Mouse (Mus musculus) embryonic facial prominence, embryonic 14.5 days (tissue): ENCODE measurements around the gene Olfr905. TPM values are rescaled to one million over a fixed set of nuclear protein-coding genes. Genes with fewer than 3 reads are reported as not detected.

Source experiments
- ATAC-seq: fragments of 200-750 bp; cut with Nextera tagmentation; 2 replicates; pipeline ENCODE4 v1.8.0; 2017; ENCODE audit warnings: low read depth, moderate number of reproducible peaks, moderate TSS enrichment
- DNase-seq: peaks from one replicate; pipeline ENCODE4 v3.0.0-alpha.2; 2015; ENCODE audit warnings: low spot score
- H3K27ac ChIP-seq: fragments of 300-500 bp; sonication (generic); replicated peaks from 2 replicates; pipeline ENCODE4 v1.5.1; 2014; ENCODE audit warnings: low read depth, mild to moderate bottlenecking, low read length, moderate library complexity
- H3K27me3 ChIP-seq: fragments of 300-500 bp; sonication (generic); replicated peaks from 2 replicates; pipeline ENCODE4 v1.6.1; 2014; ENCODE audit warnings: low read length; ENCODE audit not compliant: control insufficient read depth, insufficient read depth
- H3K36me3 ChIP-seq: fragments of 300-500 bp; sonication (generic); 2 replicates; pipeline ENCODE4 v1.6.1; 2014; ENCODE audit warnings: low read length, mixed read lengths; ENCODE audit not compliant: control insufficient read depth, insufficient read depth
- H3K4me1 ChIP-seq: fragments of 300-500 bp; sonication (generic); 2 replicates; pipeline ENCODE4 v1.6.1; 2014; ENCODE audit warnings: antibody characterized with exemption, low read length; ENCODE audit not compliant: control insufficient read depth, insufficient read depth
- H3K4me2 ChIP-seq: fragments of 300-500 bp; sonication (generic); 2 replicates; pipeline ENCODE4 v1.6.1; 2014; ENCODE audit warnings: low read depth, mild to moderate bottlenecking, low read length, moderate library complexity, mixed read lengths
- H3K4me3 ChIP-seq: fragments of 300-500 bp; sonication (generic); 2 replicates; pipeline ENCODE4 v1.5.1; 2014; ENCODE audit warnings: low read depth, mild to moderate bottlenecking, low read length
- H3K9ac ChIP-seq: fragments of 300-500 bp; sonication (generic); 2 replicates; pipeline ENCODE4 v1.6.1; 2014; ENCODE audit warnings: low read depth, mild to moderate bottlenecking, low read length, moderate library complexity, mixed read lengths
- H3K9me3 ChIP-seq: fragments of 300-500 bp; sonication (generic); 2 replicates; pipeline ENCODE4 v1.6.1; 2016; ENCODE audit warnings: low read length; ENCODE audit not compliant: control insufficient read depth
- WGBS: fragments of 180-500 bp; shearing (Covaris S2); extraction: QIAGEN DNeasy Blood & Tissue Kit; methylation state at CpG from one replicate; pipeline ENCODE4 v1.1.7; 2014; 5-methylcytosine and 5-hydroxymethylcytosine counted together
- polyA plus RNA-seq: library from polyadenylated mRNA; unstranded; fragments of >200 nt; fragmentation: Nextera tagmentation; extraction: Ambion mirVana; gene quantifications from 2 replicates; pipeline ENCODE4 v1.2.1, GENCODE M21; 2014

Olfr905 gene
- 0.13 TPM in 1 of 2 replicates, not detected in the other for polyA plus RNA-seq

- no peaks in the 10 kb centered on the region for H3K27me3 ChIP-seq
- DNase-seq (no peak), ATAC-seq (no peak)
- H3K27ac ChIP-seq, result no peak within 1 kb of the TSS
- no peak within 1 kb of the TSS for H3K4me3 ChIP-seq
- H3K36me3 ChIP-seq, result no peaks in the 10 kb centered on the region
- H3K4me2 ChIP-seq, result no peak within 1 kb of the TSS
- H3K9ac ChIP-seq, result no peak within 1 kb of the TSS
- no peaks in the 10 kb centered on the region for H3K4me1 ChIP-seq
- no peaks in the 10 kb centered on the region for H3K9me3 ChIP-seq
Measured at GRCm38 (mm10) chr9:38470807-38471206, at the start of gene Olfr905. Olfr905 (plus strand) TSS chr9:38471107.

DNA sequence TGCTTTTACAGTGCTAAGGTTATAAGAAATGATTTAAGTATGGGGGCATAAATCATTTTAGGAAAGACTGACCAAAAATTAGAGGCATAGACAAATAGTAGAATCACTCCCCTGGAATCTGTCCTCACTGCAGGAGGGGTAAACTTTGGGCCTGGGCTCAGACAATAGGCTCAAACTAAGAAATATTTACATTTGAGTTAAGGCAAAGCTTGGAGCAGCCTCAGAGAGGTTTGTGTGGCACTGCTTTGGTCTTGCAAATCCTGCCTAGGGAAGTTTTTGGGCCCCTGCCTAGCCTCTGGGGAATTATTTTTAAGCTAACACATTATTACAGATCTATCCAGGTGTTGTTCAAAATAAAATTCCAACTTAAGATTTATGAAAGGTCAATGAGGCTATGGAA is 47.1 kb upstream of the Olfr905 start:
- no peak for DNase-seq
- H3K4me2 ChIP-seq, result no peak overlapping the region
- H3K27ac ChIP-seq, result no peak overlapping the region
- H3K4me1 ChIP-seq, result no peaks in the 10 kb centered on the region
- no peak for ATAC-seq
- H3K9ac ChIP-seq, result no peak overlapping the region
- H3K36me3 ChIP-seq, result no peaks in the 10 kb centered on the region
- H3K27me3 ChIP-seq, result no peaks in the 10 kb centered on the region
- no peak overlapping the region for H3K4me3 ChIP-seq
- H3K9me3 ChIP-seq, result no peaks in the 10 kb centered on the region

DNA sequence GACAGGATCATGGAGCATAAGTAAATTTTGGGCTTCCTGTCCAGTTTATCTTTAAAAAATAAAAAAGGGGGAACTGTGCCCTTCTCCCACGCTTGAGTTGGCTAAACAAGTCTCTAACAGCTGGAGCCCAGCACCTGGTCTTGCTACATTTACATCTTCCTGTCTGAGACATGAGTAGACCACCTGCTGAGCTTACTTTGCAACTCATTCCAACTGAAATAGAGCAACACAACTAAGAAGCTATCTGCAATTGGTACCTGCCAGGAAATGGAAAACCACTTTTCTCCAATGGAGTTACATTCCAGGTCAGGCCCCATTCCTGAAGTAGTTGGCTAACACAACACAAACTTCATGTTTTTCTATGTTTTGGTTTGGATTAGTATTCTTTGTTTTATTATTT is 43.9 kb upstream of the Olfr905 start:
- ATAC-seq, result no peak
- Histone ChIP-seq H3K27ac (no peak overlapping the region), H3K4me2 (no peak overlapping the region), H3K27me3 (no peaks in the 10 kb centered on the region), H3K4me1 (no peaks in the 10 kb centered on the region), H3K4me3 (no peak overlapping the region), H3K9me3 (no peaks in the 10 kb centered on the region), H3K9ac (no peak overlapping the region), H3K36me3 (no peaks in the 10 kb centered on the region)
- WGBS, result 36% methylated on average over 1 of the region's 1 CpGs
- DNase-seq, result no peak

DNA sequence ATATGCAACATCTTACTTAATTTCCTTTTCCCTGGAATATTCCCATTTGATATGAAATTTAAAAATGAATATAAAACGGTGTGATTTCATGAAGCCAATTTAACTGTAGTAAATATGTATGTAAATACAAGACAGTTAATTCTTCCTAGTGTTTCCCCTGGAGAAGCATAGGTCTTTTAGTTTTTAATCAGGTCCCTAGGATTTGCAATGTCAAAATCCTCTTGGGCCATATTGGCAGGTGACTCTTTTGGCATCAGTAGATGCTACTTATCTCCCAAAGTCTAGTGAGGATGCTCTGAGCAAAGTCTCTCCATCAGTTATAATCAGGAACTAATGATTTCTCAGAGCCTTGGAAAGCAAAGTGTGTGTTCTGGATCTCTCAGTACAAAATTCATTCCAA is 41.8 kb upstream of the Olfr905 start, which contains the start of gene Olfr901:
TSS of gene Olfr901 (plus strand) at position 301 of the 400 bp plus-strand sequence.
- Histone ChIP-seq H3K4me2 (no peak within 1 kb of the TSS), H3K4me3 (no peak within 1 kb of the TSS), H3K27ac (no peak within 1 kb of the TSS), H3K4me1 (no peaks in the 10 kb centered on the region), H3K36me3 (no peaks in the 10 kb centered on the region), H3K9me3 (no peaks in the 10 kb centered on the region), H3K9ac (no peak within 1 kb of the TSS), H3K27me3 (no peaks in the 10 kb centered on the region)
- ATAC-seq, result no peak
- DNase-seq, result no peak
- WGBS, result 82% methylated on average over 1 of the region's 1 CpGs

GRCm38 (mm10) chr9:38447352-38447751 is 23.6 kb upstream of the Olfr905 start, which contains the start of gene Olfr902:
Olfr902 (plus strand) TSS chr9:38447652.
- H3K27me3 ChIP-seq, result no peaks in the 10 kb centered on the region
- no peak within 1 kb of the TSS for H3K9ac ChIP-seq
- WGBS, result 83% methylated on average over 5 of the region's 5 CpGs
- H3K4me2 ChIP-seq, result no peak within 1 kb of the TSS
- ATAC-seq (no peak), DNase-seq (no peak)
- H3K36me3 ChIP-seq, result no peaks in the 10 kb centered on the region
- H3K27ac ChIP-seq, result no peak within 1 kb of the TSS
- no peaks in the 10 kb centered on the region for H3K9me3 ChIP-seq
- no peaks in the 10 kb centered on the region for H3K4me1 ChIP-seq
- no peak within 1 kb of the TSS for H3K4me3 ChIP-seq

GRCm38 (mm10) chr9:38462844-38463243 is 8.1 kb upstream of the Olfr905 start, which contains the start of gene Olfr904:
Olfr904 (plus strand) TSS chr9:38463144.
- Histone ChIP-seq H3K9me3 (no peaks in the 10 kb centered on the region), H3K27me3 (no peaks in the 10 kb centered on the region), H3K4me1 (no peaks in the 10 kb centered on the region), H3K4me3 (no peak within 1 kb of the TSS), H3K36me3 (no peaks in the 10 kb centered on the region), H3K9ac (no peak within 1 kb of the TSS), H3K27ac (no peak within 1 kb of the TSS), H3K4me2 (no peak within 1 kb of the TSS)
- no peak for DNase-seq
- ATAC-seq, result no peak

- no peak for DNase-seq
- Histone ChIP-seq H3K36me3 (no peaks in the 10 kb centered on the region), H3K27me3 (no peaks in the 10 kb centered on the region), H3K27ac (no peak within 1 kb of the TSS), H3K4me2 (no peak within 1 kb of the TSS), H3K4me3 (no peak within 1 kb of the TSS), H3K9me3 (no peaks in the 10 kb centered on the region), H3K9ac (no peak within 1 kb of the TSS), H3K4me1 (no peaks in the 10 kb centered on the region)
- WGBS, result 82% methylated on average over 3 of the region's 3 CpGs
- no peak for ATAC-seq
Measured at GRCm38 (mm10) chr9:38486785-38487184, 15.9 kb downstream of the Olfr905 start, which contains the start of gene Olfr906. Olfr906 (plus strand) TSS chr9:38487085.

DNA sequence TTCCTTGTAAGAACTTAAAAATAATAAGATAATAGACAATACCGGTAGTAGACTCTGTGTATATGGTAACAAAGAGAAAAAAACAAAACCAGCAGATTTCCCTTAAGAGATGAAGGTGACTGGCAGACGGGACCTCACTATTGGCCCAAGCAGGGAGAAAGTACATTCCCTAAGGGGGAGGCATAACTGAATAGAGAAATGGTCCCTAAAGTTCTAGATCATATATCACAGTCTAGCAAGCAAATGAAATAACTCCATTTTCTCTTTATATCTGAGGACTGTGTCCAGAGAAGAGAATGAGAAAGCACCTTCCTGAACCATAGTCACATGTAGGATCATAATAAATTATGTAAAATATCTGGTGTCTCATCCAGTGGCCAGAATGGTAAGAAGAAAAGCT is 24.6 kb downstream of the Olfr905 start, which contains the start of gene Olfr907:
TSS of gene Olfr907 (plus strand) at position 301 of the 400 bp plus-strand sequence.
- H3K9me3 ChIP-seq, result no peaks in the 10 kb centered on the region
- no peaks in the 10 kb centered on the region for H3K36me3 ChIP-seq
- H3K4me1 ChIP-seq, result no peaks in the 10 kb centered on the region
- 77% methylated on average over 2 of the region's 2 CpGs for WGBS
- DNase-seq (no peak), ATAC-seq (no peak)
- H3K4me3 ChIP-seq, result no peak within 1 kb of the TSS
- no peak within 1 kb of the TSS for H3K27ac ChIP-seq
- H3K9ac ChIP-seq, result no peak within 1 kb of the TSS
- H3K27me3 ChIP-seq, result no peaks in the 10 kb centered on the region
- H3K4me2 ChIP-seq, result no peak within 1 kb of the TSS

DNA sequence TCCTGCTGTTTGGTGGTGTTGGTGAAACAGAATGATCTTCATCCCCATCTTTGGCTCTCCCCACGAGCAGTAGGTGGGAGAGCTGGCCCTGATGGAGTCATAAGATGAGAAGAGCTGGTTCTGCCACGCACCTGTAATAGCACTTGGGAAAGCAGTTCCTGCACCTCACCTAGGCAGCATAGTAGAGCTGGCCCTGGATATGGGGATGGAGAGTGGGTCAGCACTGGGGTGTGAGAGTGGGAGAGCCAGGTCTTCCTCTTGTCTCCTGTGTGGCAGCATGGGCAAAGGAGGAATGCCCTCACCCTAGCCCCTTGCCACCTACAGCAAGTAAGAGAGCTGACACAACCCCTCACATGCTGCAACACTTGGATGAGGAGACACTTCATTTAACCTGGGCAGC is 41.4 kb downstream of the Olfr905 start:
- DNase-seq, result no peak
- no peak overlapping the region for H3K9ac ChIP-seq
- H3K36me3 ChIP-seq, result no peaks in the 10 kb centered on the region
- H3K4me3 ChIP-seq, result no peak overlapping the region
- WGBS, result 53% methylated on average over 2 of the region's 2 CpGs
- no peaks in the 10 kb centered on the region for H3K4me1 ChIP-seq
- H3K9me3 ChIP-seq, result no peaks in the 10 kb centered on the region
- no peaks in the 10 kb centered on the region for H3K27me3 ChIP-seq
- no peak for ATAC-seq
- H3K4me2 ChIP-seq, result no peak overlapping the region
- no peak overlapping the region for H3K27ac ChIP-seq
